Mouse (Mus musculus) spleen, postnatal 14 days (tissue): Measurements from ENCODE around the gene Atp5mpl.

Experiments
- DNase-seq, 2 experiments: peaks; one replicate each; pipeline ENCODE4 v3.0.0; 2021 to 2022; ENCODE audit warnings: low spot score in 2 of 2

The Atp5mpl gene

GRCm38 (mm10) chr12:111912802-111913201 lies 54.0 kb downstream of the Atp5mpl start:
- no peak for DNase-seq

- no peak for DNase-seq
Observed at GRCm38 (mm10) chr12:111911796-111912195, 55.0 kb downstream of the Atp5mpl start.
